Mouse (Mus musculus) E14TG2a.4 (cell line): ENCODE measurements around the gene Ntn1.

Experiments used
- H3K27me3 ChIP-seq: 2 replicates; pipeline ENCODE4 v1.6.1; 2014; ENCODE audit warnings: low read length, control low read depth; ENCODE audit not compliant: insufficient read depth
- H3K36me3 ChIP-seq: 2 replicates; pipeline ENCODE4 v1.6.1; 2014; ENCODE audit warnings: low read length, control low read depth; ENCODE audit not compliant: insufficient read depth
- H3K4me1 ChIP-seq: replicated peaks from 2 replicates; pipeline ENCODE4 v1.6.1; 2014; ENCODE audit warnings: low read depth, low read length, control low read depth
- H3K4me3 ChIP-seq: replicated peaks from 2 replicates; pipeline ENCODE4 v1.5.1; 2014; ENCODE audit warnings: mild to moderate bottlenecking, low read length
- H3K9me3 ChIP-seq: 2 replicates; pipeline ENCODE4 v1.6.1; 2014; ENCODE audit warnings: low read length, control low read depth
- CTCF ChIP-seq: conservative IDR thresholded peaks from 2 replicates; pipeline ENCODE4 v1.5.1; 2014; ENCODE audit warnings: low read length
- NANOG ChIP-seq: IDR thresholded peaks from 2 replicates; pipeline ENCODE4 v1.6.1; 2014; ENCODE audit warnings: borderline replicate concordance, low read length, mixed read lengths
- POU5F1 ChIP-seq: IDR thresholded peaks from 2 replicates; pipeline ENCODE4 v1.6.1; 2014; ENCODE audit warnings: low read length, borderline replicate concordance

Gene Ntn1

DNA sequence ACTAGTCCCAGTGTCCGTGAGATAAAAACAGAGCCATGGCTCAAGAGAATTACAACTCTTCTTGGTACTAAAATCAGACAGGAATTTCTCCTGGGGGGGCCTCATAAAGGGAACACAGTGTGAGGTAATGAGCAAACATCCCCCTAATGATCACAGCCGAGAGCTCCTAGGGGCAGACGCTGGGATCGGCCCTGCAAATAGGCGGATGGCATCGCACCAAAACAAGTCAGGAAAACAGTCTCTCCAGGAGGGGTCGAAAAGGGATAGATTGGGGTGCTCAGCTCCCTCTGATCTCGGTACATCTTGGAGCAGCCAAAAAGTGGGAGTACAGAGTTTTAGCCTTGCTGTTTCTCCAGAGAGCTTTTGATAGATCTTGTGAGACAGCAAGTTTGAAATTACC is 11.0 kb downstream of the Ntn1 start:
- peaks cover 81% of the 10 kb centered on the region for H3K4me1 ChIP-seq
- TF ChIP-seq CTCF (no peak), NANOG (no peak), POU5F1 (no peak)
- peaks cover 45% of the 10 kb centered on the region for H3K36me3 ChIP-seq
- H3K27me3 ChIP-seq = peaks cover 67% of the 10 kb centered on the region
- H3K4me3 ChIP-seq = peak overlapping the region; percentile 27
- no peaks in the 10 kb centered on the region for H3K9me3 ChIP-seq

GRCm38 (mm10) chr11:68388655-68389015 is 12.0 kb downstream of the Ntn1 start:
- H3K4me3 ChIP-seq = peak overlapping the region; percentile 43; the same call in 1 of the 2 replicates
- TF ChIP-seq POU5F1 (no peak), CTCF (no peak)
- peaks cover 81% of the 10 kb centered on the region for H3K4me1 ChIP-seq
- H3K9me3 ChIP-seq = no peaks in the 10 kb centered on the region
- H3K36me3 ChIP-seq = peaks cover 55% of the 10 kb centered on the region
- H3K27me3 ChIP-seq = peaks cover 77% of the 10 kb centered on the region

- Histone ChIP-seq H3K4me1 (peaks cover 83% of the 10 kb centered on the region), H3K9me3 (no peaks in the 10 kb centered on the region), H3K27me3 (peaks cover 82% of the 10 kb centered on the region), H3K36me3 (peaks cover 60% of the 10 kb centered on the region), H3K4me3 (peak overlapping the region; percentile 43)
- TF ChIP-seq POU5F1 (no peak), NANOG (peak; percentile 60)
Observed at GRCm38 (mm10) chr11:68387971-68388654, 12.5 kb downstream of the Ntn1 start.

DNA sequence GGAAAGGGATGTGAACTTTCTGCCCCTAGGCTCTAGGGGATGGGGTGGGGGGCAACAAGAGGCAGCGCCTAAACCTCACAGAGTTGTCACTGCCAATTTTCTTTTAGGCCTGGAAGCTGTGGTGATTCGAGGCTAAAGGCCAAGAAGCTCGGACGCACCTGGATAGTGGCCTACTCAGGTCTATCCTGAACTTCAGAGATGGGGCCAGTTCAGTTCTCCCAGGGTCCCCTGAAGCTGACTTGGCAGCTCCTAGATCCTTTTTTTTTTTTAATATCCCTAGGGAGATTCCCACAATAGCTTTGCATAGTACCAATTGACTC is 13.2 kb downstream of the Ntn1 start:
- H3K9me3 ChIP-seq = no peaks in the 10 kb centered on the region
- H3K36me3 ChIP-seq = peaks cover 59% of the 10 kb centered on the region
- peak overlapping the region; percentile 86 for H3K4me3 ChIP-seq
- TF ChIP-seq CTCF (no peak), NANOG (no peak), POU5F1 (no peak)
- H3K27me3 ChIP-seq = peaks cover 85% of the 10 kb centered on the region
- H3K4me1 ChIP-seq = peaks cover 81% of the 10 kb centered on the region

GRCm38 (mm10) chr11:68386589-68387440 is 13.8 kb downstream of the Ntn1 start:
- Histone ChIP-seq H3K36me3 (peaks cover 59% of the 10 kb centered on the region), H3K27me3 (peaks cover 83% of the 10 kb centered on the region), H3K4me3 (peak overlapping the region; percentile 86), H3K9me3 (no peaks in the 10 kb centered on the region), H3K4me1 (peaks cover 77% of the 10 kb centered on the region)
- TF ChIP-seq NANOG (no peak), POU5F1 (no peak), CTCF (no peak)

- H3K4me3 ChIP-seq = peak overlapping the region; percentile 86
- no peak for TF ChIP-seq NANOG
- TF ChIP-seq CTCF = no peak
- TF ChIP-seq POU5F1 = no peak
- H3K9me3 ChIP-seq = no peaks in the 10 kb centered on the region
- peaks cover 65% of the 10 kb centered on the region for H3K36me3 ChIP-seq
- H3K27me3 ChIP-seq = peaks cover 82% of the 10 kb centered on the region
- peaks cover 74% of the 10 kb centered on the region for H3K4me1 ChIP-seq
Observed at GRCm38 (mm10) chr11:68385921-68386588, 14.6 kb downstream of the Ntn1 start.

- TF ChIP-seq NANOG (no peak), POU5F1 (no peak), CTCF (no peak)
- no peaks in the 10 kb centered on the region for H3K9me3 ChIP-seq
- H3K36me3 ChIP-seq = peaks cover 68% of the 10 kb centered on the region
- peak overlapping the region; percentile 86 for H3K4me3 ChIP-seq
- peaks cover 68% of the 10 kb centered on the region for H3K4me1 ChIP-seq
- H3K27me3 ChIP-seq = peaks cover 74% of the 10 kb centered on the region
Observed at GRCm38 (mm10) chr11:68385021-68385821, 15.4 kb downstream of the Ntn1 start.

DNA sequence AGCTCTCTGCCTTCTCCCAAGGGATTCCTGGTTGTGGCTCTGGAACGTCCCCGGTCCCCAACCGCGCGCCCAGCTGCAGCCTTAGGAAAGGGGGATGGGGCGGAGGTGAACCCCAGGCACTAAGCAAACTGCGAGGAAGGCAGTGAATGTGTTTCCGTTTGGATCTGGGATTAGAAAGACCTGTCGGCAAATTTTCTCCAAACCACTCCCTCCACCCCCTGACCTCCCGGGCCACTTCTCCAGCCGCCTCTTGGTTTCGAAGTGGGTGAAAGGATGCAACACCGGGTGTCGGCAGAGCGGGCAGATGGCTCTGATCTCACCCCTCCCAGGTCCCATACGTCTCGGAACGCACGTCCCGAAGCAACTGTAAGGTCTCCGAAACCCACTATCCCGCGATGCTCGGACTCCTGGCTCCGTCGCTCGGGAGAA is 16.0 kb downstream of the Ntn1 start:
- Histone ChIP-seq H3K4me1 (peaks cover 70% of the 10 kb centered on the region), H3K36me3 (peaks cover 71% of the 10 kb centered on the region), H3K9me3 (no peaks in the 10 kb centered on the region), H3K4me3 (peak overlapping the region; percentile 86), H3K27me3 (peaks cover 73% of the 10 kb centered on the region)
- TF ChIP-seq POU5F1 (no peak), NANOG (no peak), CTCF (no peak)
